Mouse (Mus musculus): ENCODE data around the gene Tdpoz4. TPM values are rescaled to one million over a fixed set of nuclear protein-coding genes. Genes with fewer than 3 reads are reported as not detected.

Gene Tdpoz4
- not detected in 2 replicates for polyA plus RNA-seq (2015; fragmentation: Nextera tagmentation; extraction: Ambion mirVana)

DNA sequence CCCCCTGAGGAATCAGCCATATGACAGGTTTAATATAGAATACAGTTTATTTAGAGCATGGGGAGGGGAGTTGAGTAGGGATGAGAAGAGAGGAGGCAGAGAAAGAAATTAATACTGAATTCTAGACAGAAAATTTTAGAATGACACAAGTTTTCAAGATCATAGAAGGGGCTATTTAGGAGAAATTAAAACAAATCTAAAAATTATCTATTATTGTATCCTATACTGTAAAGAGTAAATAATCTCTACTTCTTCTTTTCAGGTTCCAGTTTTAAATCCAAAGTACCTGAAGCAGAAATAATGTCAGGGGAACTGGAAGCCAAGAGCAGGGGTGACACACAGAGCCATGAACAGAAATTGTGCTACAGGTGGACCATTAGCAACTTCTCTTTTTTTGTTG lies at the start of gene Tdpoz4:
Gene Tdpoz4, plus strand, starts transcription at position 301 of the 400 bp plus-strand sequence.

DNA sequence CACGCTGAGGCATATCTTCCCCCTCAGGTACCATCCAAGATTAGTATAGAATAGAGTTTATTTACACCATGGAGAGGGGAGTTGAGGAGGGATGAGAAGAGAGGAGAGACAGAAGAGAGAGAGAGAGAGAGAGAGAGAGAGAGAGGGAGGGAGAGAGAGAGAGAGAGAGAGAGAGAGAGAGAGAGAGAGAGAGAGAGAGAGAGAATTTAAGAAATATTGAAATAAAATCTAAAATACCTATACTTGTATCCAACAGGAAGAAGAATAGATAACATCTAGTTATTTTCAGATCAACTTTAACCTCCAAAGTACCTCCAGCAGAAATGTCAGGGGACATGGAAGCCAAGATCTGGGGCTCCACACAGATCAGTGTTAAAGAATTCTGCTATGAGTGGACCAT lies 23.5 kb upstream of the Tdpoz4 start, which contains the start of gene Gm5773:
Gene Gm5773, plus strand, starts transcription at position 301 of the 400 bp plus-strand sequence.

DNA sequence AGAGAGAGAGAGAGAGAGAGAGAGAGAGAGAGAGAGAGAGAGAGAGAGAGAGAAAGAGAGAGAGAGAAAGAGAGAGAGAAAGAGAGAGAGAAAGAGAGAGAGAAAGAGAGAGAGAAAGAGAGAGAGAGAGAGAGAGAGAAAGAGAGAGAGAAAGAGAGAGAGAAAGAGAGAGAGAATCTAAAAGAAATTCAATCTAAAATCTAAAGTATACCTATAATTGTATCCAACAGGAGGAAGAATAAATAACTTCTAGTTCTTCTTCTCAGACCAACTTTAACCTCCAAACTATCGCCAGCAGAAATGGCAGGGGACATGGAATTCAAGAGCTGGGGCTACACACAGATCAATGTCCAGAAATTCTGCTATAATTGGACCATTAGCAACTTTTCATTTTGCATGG lies 29.5 kb downstream of the Tdpoz4 start, which contains the start of gene Tdpoz3:
Gene Tdpoz3, plus strand, starts transcription at position 301 of the 400 bp plus-strand sequence.

Other genes with a start within 250 kb of the Tdpoz4 start
- gene S100a10, start 241.3 kb upstream of the Tdpoz4 start, polyA plus RNA-seq (2015; fragmentation: Nextera tagmentation; extraction: Ambion mirVana): 585 and 1,081 TPM in 2 replicates
- gene Tdpoz2, start 143.7 kb upstream of the Tdpoz4 start, polyA plus RNA-seq (2015; fragmentation: Nextera tagmentation; extraction: Ambion mirVana): not detected in 2 replicates
- not detected in 2 replicates for gene Tdpoz1, start 120.1 kb upstream of the Tdpoz4 start, polyA plus RNA-seq (2015; fragmentation: Nextera tagmentation; extraction: Ambion mirVana)
- gene Gm37596, start 103.3 kb upstream of the Tdpoz4 start, polyA plus RNA-seq (2015; fragmentation: Nextera tagmentation; extraction: Ambion mirVana): not detected in 2 replicates
- not detected in 2 replicates for gene Gm5773, start 23.4 kb upstream of the Tdpoz4 start, polyA plus RNA-seq (2015; fragmentation: Nextera tagmentation; extraction: Ambion mirVana)
- not detected in 2 replicates for gene Tdpoz3, start 29.6 kb downstream of the Tdpoz4 start, polyA plus RNA-seq (2015; fragmentation: Nextera tagmentation; extraction: Ambion mirVana)
- not detected in 2 replicates for gene Gm9117, start 147.1 kb downstream of the Tdpoz4 start, polyA plus RNA-seq (2015; fragmentation: Nextera tagmentation; extraction: Ambion mirVana)
- not detected in 2 replicates for gene Tdpoz5, start 164.9 kb downstream of the Tdpoz4 start, polyA plus RNA-seq (2015; fragmentation: Nextera tagmentation; extraction: Ambion mirVana)